Mouse (Mus musculus) cerebellum, postnatal 14 days (tissue): ENCODE measurements at regions not wholly inside any gene's neighbourhood (a gene's known extent, or its start where the extent isn't known, plus 50 kb on each side); places are given as distances from the start of the nearest gene placed in this dataset.
A peak's percentile ranks its signal among the peaks of the same experiment; 100 is the strongest.

Experiments used
- DNase-seq, 2 experiments: peaks; one replicate each; pipeline ENCODE4 v3.0.0; 2021; ENCODE audit warnings: mixed read lengths in 2 of 2

DNA sequence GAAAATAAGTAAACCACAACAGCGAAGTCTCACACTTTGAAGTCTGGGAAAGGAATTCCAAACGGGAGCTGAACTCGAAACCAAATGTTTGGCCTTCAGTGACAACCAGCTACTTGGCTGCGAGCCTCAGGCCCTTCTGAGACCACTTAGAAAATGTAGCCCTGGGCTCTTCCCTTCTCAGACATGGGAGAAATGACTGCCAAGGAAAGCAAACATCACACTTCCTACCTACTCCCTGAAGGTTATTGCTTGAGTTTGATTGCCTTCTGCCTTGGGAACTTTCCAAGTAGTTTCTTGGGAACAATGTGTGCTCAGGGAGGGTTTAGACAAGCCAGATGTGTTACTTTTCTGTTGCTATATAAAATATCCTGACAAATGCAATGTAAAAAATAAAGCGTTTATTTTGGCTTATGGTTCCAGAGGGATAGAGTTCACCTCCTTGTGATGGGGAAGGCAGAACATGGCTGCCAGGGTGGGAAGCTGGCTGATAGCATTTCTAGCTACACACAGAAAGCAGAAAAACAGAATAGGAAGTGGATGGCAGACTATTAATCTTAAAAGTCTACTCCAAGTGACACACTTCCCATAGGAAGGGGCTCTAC is 194.8 kb upstream of the Rack1 start:
- no peak for DNase-seq

DNA sequence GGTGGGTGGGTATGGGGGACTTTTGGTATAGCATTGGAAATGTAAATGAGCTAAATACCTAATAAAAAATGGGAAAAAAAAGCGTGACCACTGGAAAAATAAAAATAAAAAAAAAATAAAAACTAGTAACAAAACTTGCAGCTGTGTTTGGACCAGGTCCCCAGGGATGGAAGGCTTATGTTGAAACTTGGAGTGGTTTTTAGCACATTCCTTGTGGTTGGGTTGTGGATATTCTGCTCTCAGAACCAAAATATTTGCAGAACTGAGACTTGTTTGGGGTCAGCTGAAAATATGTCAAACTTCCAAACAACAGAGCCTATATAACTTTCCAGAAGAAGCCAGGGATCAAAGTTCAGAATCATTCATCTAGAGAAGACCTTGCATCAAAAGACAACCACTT is 199.0 kb upstream of the Rack1 start:
- DNase-seq: no peak

DNA sequence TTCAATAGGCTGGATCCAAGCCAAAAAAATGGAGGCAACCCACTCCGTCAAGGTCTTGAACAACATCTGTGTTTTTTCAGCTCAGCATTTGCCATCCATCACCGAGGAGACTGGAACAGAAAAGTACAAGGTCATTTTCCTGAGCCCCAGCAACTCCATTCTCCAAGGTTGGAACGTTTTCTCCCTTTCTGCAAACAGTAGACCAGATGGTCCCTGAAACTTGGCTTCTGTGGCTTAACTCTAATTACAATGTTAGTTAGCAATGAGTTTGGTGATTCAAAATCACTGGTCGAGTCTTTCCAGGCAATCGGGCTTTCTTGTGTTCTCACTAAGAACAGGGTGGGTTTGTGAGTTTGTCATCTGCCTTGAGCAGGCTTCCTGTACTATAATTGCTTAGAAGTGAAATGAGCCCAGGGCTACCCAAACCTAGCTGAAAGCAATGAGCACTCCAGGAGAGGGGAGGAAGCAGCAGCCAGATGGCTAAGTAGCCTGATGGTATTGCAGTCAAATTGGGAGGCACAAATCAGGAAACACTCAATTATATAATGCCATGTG is 200.5 kb upstream of the Rack1 start:
- DNase-seq: peak; percentile 12 to 41

DNA sequence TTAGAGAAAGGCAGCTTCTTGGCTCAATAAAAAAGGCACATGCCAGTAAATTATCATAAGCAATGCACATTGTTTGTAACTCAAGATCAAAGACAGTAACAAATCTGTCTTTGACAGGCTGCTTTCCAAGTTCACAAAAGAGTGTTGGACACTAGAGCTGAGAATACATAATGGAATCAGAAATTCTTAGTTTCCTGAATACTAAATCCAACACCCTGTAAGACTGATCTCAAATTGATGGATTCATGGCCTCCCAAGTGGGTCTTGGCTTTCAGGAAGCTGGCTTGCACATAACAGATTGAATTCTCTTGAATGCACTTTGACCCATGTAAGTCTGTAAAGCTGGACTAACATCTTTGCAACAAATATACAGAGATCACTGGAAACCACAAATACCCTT is 201.1 kb upstream of the Rack1 start:
- DNase-seq: no peak

DNA sequence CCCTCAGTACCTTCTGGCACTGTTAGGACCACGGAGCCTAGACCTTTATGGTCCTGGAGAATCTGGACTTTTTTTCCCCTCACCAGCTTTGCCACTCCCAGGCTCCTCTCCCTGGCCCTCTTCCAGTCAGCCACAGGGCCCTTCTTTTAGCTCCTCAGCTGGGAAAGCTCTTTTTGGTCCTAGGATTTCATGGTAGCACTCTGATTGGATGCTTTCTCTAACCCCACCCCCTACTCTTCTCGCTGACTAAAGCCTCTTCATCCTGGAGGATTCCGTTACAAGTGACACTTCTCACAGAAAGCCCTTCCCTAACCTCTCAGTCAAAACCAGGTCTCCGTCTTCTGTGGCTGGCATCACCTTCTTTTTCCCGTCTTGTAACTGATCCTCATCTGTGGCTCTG is 205.7 kb upstream of the Rack1 start:
- no peak for DNase-seq

DNA sequence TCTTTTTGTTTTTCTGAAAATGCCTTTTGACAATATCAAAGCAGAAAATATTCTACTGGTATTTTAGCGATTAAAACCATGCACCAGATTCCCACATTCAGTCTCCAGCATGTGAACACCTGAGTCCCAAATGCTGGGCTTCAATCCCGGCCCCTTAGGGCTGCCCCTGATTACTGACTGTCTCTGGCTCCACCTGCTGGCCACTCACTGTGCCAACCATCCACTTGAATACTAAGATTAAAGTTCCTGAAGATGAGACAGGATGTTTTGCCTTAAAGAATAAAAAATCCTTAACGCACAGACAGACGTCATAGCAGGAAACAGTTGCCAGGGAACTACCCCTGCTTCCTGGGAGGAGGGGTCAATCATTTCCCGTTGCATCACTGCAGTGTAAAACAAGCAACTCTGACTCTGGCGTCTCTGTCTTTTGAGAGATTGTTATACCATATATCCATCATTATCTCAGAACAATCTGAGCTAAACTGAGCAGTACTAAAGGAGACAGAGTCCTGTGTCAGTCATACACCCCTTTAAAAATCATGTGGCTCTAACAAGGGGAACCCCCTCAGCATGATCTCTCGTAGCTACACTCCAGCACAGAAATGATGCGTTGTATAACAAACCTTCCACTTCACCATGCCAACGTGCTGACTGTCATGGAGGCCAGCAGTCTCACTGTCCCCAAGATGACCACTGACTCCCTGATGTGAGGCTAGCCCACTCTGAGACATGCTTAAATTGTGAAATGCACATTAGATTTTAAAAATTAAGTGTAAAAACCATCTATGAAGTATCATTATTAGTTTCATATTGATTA is 211.1 kb upstream of the Rack1 start:
- DNase-seq: peak; percentile 84 to 88

DNA sequence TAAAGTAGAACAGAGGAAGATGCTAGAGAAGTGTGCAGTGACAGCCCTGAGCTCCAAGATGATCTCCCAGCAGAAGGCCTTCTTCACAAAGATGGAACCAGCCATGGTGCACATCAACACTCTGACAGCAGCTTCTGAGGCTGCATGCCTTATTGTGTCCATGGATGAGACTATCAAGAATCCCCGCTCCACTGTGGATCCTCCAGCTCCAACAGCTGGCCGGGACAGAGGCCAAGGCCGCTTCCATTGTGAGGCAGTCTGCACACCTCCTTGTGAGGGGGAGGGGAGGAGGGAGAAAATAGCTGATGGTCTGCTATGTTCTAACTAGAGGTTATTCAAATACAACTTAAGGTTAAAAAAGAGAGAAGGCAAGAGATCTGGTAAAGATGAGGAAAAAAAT is 231.4 kb upstream of the Rack1 start:
- no peak for DNase-seq

DNA sequence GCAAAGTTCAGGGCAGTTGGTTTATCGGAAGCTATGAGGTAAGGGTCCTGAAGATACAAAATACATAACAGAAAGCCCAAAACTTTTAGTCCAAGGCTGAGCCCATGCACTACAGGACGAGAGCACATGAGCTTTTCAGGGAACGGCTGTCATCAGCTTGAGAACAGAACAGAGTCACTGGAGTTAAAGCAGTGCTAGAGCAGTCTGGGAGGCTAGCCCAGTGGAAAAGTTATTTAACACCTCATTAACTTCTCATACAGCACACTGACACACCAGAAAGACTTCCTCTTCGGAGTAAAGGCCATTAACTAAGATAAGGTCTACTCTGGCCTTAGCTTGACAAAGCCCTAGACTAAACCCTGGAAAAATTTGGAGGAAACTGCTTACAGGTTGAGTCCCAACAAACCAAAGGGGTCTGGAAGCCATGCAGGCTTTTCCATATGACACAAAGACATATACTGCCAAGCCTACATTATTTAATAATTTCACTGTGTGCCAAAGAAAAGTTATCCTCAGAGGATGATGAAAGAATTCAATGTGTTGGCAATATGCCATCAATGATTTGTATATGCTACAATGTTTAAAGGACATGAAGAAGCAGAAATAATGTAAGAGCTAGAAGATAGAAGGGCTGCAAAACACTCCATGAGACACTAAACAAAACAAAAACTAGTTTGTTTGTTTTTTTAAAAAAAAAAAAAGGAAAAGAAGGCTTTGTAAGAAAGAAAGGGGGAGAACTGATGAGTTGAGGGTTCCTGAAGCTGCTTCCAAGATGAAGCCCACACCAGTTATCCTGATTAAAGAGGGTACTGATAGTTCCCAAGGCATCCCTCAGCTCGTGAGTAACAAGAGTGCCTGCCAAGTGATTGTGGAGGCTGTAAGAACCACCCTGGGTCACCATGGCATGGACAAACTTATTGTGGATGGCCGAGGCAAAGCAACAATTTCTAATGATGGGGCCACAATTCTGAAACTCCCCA is 232.3 kb upstream of the Rack1 start:
- DNase-seq: no peak

DNA sequence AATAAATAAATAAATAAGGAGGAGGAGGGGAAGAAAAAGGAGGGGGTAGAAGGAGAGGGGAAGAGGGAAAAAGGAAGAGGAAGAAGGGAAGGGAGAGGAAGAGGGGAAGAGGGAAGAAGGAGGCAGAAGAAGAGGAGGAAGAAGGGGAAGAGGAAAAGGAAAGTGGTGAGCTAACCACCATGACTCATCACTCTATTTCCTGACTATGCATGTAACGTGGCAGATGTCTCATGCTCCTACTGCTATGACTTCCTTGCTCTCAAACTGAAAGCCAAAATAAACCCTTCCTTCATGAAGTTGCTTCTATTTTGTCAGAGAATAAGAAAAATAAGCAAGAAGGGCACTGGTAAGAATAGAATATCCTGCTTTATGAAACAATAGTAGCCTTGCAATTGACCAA is 242.1 kb upstream of the Rack1 start:
- no peak for DNase-seq

DNA sequence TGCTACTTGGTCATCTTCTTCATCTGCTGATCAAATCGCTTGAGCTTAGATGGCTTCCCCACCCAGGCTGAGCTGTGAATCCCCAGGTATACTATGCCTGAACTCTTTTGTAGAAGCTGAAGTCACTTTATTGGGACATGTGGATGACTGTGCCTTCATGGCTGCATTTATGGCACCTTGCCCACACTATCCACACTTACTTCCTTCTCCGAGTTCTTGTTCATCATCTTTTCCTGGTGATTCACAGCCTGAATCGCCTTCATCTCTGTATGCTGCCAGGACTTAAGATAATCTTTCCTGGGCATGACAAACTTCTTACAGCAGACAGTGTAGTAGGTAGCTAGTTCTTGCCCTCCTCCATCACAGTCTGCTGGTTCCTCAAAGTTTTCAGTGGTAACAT is 248.1 kb upstream of the Rack1 start:
- DNase-seq: no peak

DNA sequence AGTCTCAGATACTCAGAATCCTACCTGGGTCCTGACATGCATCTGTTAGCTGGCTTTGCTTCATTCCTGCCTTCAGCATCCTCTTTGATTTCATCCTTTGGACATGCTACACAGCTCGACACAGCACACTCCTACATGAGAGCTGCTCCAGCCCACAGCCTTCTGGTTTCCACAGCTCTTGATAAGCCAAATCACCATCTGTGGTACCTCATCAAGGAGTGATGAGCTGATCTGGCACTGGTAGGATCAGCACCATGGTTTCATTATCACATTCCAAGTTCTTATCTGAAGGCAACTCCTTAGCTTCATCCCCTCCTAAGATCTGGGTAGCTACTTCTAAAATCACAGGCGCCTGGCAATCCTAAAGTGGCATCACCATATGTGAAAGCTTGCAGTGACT is 248.9 kb upstream of the Rack1 start:
- no peak for DNase-seq

DNA sequence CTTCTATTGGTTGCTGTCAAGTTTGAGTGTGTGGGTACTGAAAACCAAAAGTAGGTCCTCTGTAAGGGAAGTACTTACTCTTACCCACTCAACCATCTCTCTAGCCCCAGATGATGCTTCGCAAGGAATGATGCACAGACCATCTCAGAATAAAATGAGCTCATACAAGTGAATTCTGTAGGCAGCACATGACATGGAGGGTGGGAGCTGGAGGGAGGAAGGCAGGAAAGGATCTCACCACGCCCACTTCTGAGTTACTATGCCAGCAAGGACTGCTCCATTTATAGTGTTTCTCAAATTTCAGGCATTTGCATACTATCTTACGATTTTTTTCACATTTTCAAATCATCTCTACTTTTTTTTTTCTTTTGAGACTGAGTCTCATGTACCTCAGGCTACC is 273.8 kb upstream of the Rack1 start:
- no peak for DNase-seq

DNA sequence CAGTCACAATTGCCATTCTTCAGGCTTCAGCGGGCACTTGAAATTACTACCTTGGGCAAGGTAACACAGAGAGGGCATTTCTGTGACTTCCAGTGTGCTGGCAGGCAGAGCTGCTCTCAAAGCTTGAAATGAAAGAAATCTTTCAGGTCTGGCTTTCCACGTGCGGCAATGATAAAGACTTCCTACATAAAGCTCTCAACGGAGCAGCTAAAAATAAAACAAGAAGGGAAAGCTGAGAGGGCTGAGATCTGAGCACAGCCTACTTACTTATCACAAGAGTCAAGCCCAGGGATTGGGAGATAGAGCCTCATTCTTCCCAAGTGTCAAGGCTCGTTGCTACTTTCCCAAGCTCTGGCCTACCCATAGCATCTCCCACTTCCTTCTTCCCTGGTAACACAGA is 274.6 kb upstream of the Rack1 start:
- DNase-seq: no peak

DNA sequence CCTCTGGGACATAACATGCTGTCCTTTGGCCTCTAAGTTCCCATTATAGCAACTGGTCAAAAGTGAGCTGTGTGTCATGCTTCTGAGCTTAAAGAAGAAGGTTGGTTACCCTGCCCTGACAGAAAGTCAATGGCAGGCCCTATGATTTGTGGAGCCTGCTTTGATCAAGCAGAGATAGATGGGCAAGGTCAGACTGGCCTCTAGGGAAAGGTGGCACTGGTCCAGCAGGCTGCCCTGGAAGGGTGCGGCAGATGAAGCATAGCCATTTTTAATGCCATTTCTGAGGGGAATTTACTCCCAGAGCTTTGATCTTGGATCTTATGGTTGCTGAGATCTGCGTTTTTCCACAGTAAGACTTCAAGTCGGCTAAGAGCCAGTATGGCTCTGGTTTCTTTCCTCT is 293.2 kb upstream of the Rack1 start:
- DNase-seq: no peak

DNA sequence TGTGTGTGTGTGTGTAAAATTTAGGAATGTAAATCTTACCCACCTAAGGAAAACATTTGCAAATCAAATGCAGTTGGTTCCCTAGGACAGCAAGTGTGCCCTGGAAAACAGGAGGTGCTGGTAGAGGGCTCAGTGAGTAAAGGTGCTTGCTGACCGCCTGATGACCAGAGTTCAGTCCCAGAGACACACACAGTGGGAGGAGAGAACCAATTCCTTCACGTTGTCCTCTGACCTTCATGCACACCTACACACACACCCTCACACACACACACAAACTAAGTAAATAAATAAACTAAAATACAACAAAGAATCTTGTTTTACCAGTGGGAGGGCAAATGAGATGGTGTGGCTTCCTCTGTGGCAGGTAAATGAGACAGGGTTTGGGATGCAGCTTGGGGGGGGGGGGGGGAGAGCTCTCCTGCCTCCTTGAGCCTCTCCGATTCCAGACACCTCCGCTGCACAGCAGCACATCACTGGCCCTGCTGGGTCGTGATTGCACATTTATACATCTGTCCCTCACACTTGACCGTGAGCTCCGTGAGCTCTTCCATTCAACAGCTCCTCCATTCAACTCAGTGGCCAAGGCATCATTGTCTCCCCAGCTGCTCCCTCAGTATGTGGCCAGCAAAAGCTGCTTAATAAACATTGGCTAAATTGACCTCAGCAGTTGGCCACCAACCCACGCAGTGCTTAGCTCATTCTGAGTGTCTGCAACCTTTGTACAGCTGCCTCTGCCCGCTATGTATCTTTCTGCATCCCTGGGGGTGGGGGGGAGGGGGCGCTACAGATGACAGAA is 297.9 kb upstream of the Rack1 start:
- peak; percentile 7 to 15 for DNase-seq

DNA sequence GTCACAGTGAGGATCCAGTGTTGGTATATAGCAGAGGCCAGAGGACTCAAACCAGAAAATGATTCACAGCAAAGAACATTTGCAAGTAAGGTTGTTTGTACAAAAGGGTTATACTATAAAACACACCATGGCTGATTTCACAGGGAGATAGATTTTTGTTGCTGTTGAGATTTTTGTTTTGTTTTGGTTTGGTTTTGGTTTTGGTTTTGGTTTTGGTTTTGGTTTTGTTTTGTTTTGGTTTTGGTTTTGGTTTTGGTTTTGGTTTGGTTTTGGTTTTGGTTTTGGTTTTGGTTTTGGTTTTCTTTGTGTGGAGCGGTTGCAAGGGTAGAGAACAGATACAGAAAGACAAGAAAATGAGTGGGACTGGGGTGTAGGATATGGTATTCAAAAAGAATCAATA is 301.1 kb upstream of the Rack1 start:
- DNase-seq: no peak

DNA sequence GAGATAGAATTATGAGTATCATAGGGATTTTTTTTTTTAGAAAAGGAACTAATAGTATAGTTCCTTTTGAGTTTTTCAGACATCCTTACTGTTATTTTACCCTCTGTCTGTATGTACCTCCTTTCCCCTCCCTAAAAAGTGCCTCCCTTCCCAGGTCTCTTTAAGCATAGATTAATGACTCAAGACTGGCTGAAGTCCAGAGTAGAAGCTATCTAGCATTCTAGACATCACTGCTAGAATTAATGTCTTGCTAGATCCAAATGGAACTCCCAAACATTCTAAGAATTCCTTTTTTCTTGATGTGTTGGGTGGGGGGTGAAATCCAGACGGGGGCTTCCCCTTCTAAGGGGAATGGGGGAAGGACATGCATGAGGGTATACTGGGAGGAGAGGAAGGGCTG is 311.8 kb upstream of the Rack1 start:
- no peak for DNase-seq

DNA sequence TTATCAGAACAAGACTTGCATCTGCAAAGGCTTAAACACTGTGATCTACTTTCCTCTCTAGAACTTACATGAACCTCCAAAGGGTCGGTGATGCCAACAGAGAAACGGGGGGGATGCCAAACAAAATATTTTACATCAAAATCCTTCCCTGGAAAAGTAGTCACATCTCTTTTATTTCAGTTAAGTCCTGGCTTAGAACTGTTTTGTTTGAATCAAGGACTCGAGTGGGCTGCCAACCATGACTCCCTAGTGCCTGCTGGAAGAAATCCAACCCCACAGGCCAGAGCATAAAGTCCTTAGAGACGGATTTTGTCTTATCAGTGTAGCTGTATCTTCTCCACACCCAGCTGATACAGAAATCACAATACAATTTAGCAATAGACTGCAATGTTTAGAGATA is 336.1 kb upstream of the Rack1 start:
- no peak for DNase-seq

DNA sequence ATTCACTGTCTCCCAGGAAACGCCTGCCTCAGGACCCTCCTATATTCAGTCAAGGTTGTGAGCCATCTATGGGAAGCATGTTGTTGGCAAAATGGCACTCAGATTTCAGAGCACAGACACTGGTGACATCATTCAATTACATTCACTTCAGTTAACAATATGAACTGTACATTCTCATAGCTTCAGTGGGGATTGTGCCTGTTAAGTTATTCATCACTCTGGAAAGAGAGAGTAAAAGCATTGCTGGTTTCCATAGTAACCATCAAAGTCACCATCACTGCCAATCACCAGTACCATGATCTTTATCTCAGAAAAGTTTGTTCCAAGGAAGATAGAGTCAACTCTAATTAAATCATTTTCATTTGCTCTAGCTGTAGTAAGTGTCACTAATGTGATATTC is 350.2 kb upstream of the Rack1 start:
- no peak for DNase-seq

DNA sequence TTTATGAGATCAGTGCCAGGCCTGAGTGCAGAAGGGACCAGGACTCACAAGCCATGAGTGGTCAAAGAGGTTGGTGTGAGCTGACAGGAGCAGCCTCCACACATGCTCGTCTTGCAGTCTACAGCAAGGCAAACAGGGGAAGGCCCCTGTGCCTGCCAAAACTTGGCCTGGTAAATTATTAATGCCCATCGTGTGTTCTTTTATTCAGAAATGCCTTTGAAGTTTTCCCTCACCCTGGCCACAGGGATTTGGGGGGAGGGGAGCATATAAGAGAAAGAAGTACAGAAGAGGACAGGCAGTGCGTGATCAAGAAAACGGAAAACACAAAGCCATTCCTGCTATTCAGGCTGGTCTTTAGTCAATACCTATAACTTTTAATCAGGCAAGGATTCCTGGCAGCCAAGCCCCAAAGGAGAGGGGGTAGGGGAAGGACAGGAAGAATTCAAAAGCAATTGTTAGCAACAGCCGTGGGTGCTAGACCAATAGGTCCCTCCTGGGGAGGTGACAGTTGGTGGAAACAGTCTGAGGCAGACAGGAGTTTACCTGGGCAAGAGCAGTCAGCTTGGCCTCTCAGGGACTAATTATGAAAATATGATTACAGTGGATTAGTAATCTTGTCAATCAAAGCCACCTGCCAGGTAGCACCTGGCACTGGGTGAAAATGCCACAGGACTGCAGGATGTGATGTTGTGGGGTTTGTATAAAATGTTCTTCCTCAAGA is 357.4 kb upstream of the Rack1 start:
- DNase-seq: peak in 1 of 2 experiments; percentile 9

DNA sequence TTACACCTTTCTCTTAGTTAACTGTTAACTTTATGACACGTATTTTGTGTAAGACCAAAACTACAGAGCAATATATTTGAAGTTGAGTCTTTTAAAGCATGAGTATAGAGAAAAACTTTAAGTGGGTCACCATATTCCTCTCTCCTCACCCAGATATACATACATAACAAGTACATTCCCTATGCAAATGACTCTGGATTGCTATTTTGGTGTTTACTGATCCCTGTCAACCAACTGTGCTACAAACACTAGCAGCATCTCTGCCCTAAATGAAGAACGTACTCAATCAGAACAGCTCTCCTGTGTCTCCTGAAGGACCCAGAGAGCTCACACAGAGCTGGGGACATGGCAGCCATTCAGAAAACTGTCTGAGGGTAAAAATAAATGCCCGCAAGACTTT is 363.4 kb upstream of the Rack1 start:
- DNase-seq: no peak

DNA sequence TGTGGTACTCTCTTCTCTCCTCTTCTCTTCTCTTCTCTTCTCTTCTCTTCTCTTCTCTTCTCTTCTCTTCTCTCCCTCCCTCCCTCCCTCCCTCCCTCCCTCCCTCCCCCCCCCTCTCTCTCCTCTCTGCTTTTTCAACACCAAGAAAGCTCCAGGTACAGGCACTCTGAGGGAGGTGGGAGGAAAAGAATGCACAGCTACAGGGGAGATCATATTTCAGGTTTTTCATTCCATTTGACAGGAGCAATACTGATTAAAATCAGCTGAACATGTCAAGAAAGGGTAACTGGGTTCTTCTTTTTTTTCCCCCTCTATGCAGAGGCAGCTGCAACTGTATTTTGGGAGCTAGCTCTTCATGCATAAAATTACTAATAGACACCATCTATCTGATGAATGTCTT is 368.8 kb upstream of the Rack1 start:
- DNase-seq: no peak
